Mouse (Mus musculus) neural tube, embryonic 12.5 days (tissue): ENCODE measurements at regions not wholly inside any gene's neighbourhood (a gene's known extent, or its start where the extent isn't known, plus 50 kb on each side); places are given as distances from the start of the nearest gene placed in this dataset.

ENCODE experiments used
- ATAC-seq: fragments of 200-750 bp; cut with Nextera tagmentation; 2 replicates; pipeline ENCODE4 v1.8.0; 2017; ENCODE audit warnings: low read depth, mild to moderate bottlenecking, moderate TSS enrichment, moderate library complexity; ENCODE audit not compliant: low FRiP score
- H3K27ac ChIP-seq: fragments of 300-500 bp; sonication (generic); 2 replicates; pipeline ENCODE4 v1.5.1; 2016
- H3K27me3 ChIP-seq: fragments of 300-500 bp; sonication (generic); replicated peaks from 2 replicates; pipeline ENCODE4 v1.6.1; 2016; ENCODE audit warnings: mild to moderate bottlenecking
- H3K36me3 ChIP-seq: fragments of 300-500 bp; sonication (generic); 2 replicates; pipeline ENCODE4 v1.6.1; 2016; ENCODE audit warnings: mild to moderate bottlenecking
- H3K4me1 ChIP-seq: fragments of 300-500 bp; sonication (generic); 2 replicates; pipeline ENCODE4 v1.6.1; 2016
- H3K4me2 ChIP-seq: fragments of 300-500 bp; sonication (generic); replicated peaks from 2 replicates; pipeline ENCODE4 v1.6.1; 2016; ENCODE audit warnings: mild to moderate bottlenecking
- H3K4me3 ChIP-seq: fragments of 300-500 bp; sonication (generic); 2 replicates; pipeline ENCODE4 v1.5.1; 2016
- H3K9ac ChIP-seq: fragments of 300-500 bp; sonication (generic); 2 replicates; pipeline ENCODE4 v1.6.1; 2016; ENCODE audit warnings: mild to moderate bottlenecking
- H3K9me3 ChIP-seq: fragments of 300-500 bp; sonication (generic); 2 replicates; pipeline ENCODE4 v1.6.1; 2016; ENCODE audit warnings: mild to moderate bottlenecking
- WGBS: fragments of 180-500 bp; shearing (Covaris S2); methylation state at CpG from one replicate; pipeline ENCODE4 v1.1.7; 2016; 5-methylcytosine and 5-hydroxymethylcytosine counted together

GRCm38 (mm10) chr5:91740159-91740537 is 222.7 kb downstream of the Rchy1 start:
- Histone ChIP-seq H3K4me3 (no peak overlapping the region), H3K27ac (no peak overlapping the region), H3K4me1 (no peaks in the 10 kb centered on the region), H3K9me3 (no peaks in the 10 kb centered on the region), H3K36me3 (no peaks in the 10 kb centered on the region), H3K4me2 (no peak overlapping the region), H3K9ac (no peak overlapping the region), H3K27me3 (no peaks in the 10 kb centered on the region)
- ATAC-seq, result no peak
- 55% methylated on average over 4 of the region's 4 CpGs for WGBS

- no peak overlapping the region for H3K27ac ChIP-seq
- H3K4me3 ChIP-seq, result no peak overlapping the region
- H3K9ac ChIP-seq, result no peak overlapping the region
- H3K36me3 ChIP-seq, result no peaks in the 10 kb centered on the region
- 67% methylated on average over 16 of the region's 16 CpGs for WGBS
- H3K4me1 ChIP-seq, result no peaks in the 10 kb centered on the region
- no peaks in the 10 kb centered on the region for H3K27me3 ChIP-seq
- ATAC-seq, result no peak
- H3K9me3 ChIP-seq, result no peaks in the 10 kb centered on the region
- no peak overlapping the region for H3K4me2 ChIP-seq
Observed at GRCm38 (mm10) chr5:91739433-91740158, 222.2 kb downstream of the Parm1 start.

- Histone ChIP-seq H3K4me1 (no peaks in the 10 kb centered on the region), H3K4me3 (no peak overlapping the region), H3K27ac (no peak overlapping the region), H3K9me3 (no peaks in the 10 kb centered on the region), H3K9ac (no peak overlapping the region), H3K27me3 (no peaks in the 10 kb centered on the region), H3K36me3 (no peaks in the 10 kb centered on the region), H3K4me2 (no peak overlapping the region)
- WGBS, result 85% methylated on average over 5 of the region's 5 CpGs
- no peak for ATAC-seq
Observed at GRCm38 (mm10) chr5:91732002-91732401, 214.6 kb downstream of the Parm1 start.

GRCm38 (mm10) chr5:91731155-91731554 is 213.7 kb downstream of the Parm1 start:
- Histone ChIP-seq H3K27me3 (no peaks in the 10 kb centered on the region), H3K4me2 (no peak overlapping the region), H3K9ac (no peak overlapping the region), H3K4me1 (no peaks in the 10 kb centered on the region), H3K27ac (no peak overlapping the region), H3K9me3 (no peaks in the 10 kb centered on the region), H3K4me3 (no peak overlapping the region), H3K36me3 (no peaks in the 10 kb centered on the region)
- ATAC-seq, result no peak
- WGBS, result 80% methylated on average over 5 of the region's 5 CpGs

GRCm38 (mm10) chr5:91729868-91730267 is 212.5 kb downstream of the Parm1 start:
- Histone ChIP-seq H3K9ac (no peak overlapping the region), H3K4me3 (no peak overlapping the region), H3K4me2 (no peak overlapping the region), H3K9me3 (no peaks in the 10 kb centered on the region), H3K4me1 (no peaks in the 10 kb centered on the region), H3K36me3 (no peaks in the 10 kb centered on the region), H3K27ac (no peak overlapping the region), H3K27me3 (no peaks in the 10 kb centered on the region)
- WGBS, result 44% methylated on average over 3 of the region's 3 CpGs
- no peak for ATAC-seq

GRCm38 (mm10) chr5:91729415-91729814 is 212.0 kb downstream of the Parm1 start:
- no peak overlapping the region for H3K4me3 ChIP-seq
- H3K4me1 ChIP-seq, result no peaks in the 10 kb centered on the region
- whole genome bisulfite sequencing, result 61% methylated on average over 4 of the region's 4 CpGs
- no peak overlapping the region for H3K27ac ChIP-seq
- H3K36me3 ChIP-seq, result no peaks in the 10 kb centered on the region
- H3K9ac ChIP-seq, result no peak overlapping the region
- ATAC-seq, result no peak
- H3K9me3 ChIP-seq, result no peaks in the 10 kb centered on the region
- no peak overlapping the region for H3K4me2 ChIP-seq
- H3K27me3 ChIP-seq, result no peaks in the 10 kb centered on the region

- ATAC-seq, result no peak
- 37% methylated on average over 2 of the region's 2 CpGs for WGBS
- Histone ChIP-seq H3K9ac (no peak overlapping the region), H3K27me3 (no peaks in the 10 kb centered on the region), H3K9me3 (no peaks in the 10 kb centered on the region), H3K27ac (no peak overlapping the region), H3K4me3 (no peak overlapping the region), H3K4me1 (no peaks in the 10 kb centered on the region), H3K36me3 (no peaks in the 10 kb centered on the region), H3K4me2 (no peak overlapping the region)
Observed at GRCm38 (mm10) chr5:91727448-91727847, 210.0 kb downstream of the Parm1 start.

- WGBS, result 81% methylated on average over 6 of the region's 6 CpGs
- H3K9ac ChIP-seq, result no peak overlapping the region
- ATAC-seq, result no peak
- H3K27me3 ChIP-seq, result no peaks in the 10 kb centered on the region
- no peak overlapping the region for H3K4me3 ChIP-seq
- H3K4me2 ChIP-seq, result no peak overlapping the region
- H3K4me1 ChIP-seq, result no peaks in the 10 kb centered on the region
- H3K36me3 ChIP-seq, result no peaks in the 10 kb centered on the region
- H3K9me3 ChIP-seq, result no peaks in the 10 kb centered on the region
- no peak overlapping the region for H3K27ac ChIP-seq
Observed at GRCm38 (mm10) chr5:91726118-91726500, 208.7 kb downstream of the Parm1 start.

GRCm38 (mm10) chr5:91725380-91726117 is 208.1 kb downstream of the Parm1 start:
- H3K4me2 ChIP-seq, result no peak overlapping the region
- no peaks in the 10 kb centered on the region for H3K36me3 ChIP-seq
- H3K9me3 ChIP-seq, result no peaks in the 10 kb centered on the region
- 87% methylated on average over 4 of the region's 4 CpGs for WGBS
- H3K27ac ChIP-seq, result no peak overlapping the region
- H3K9ac ChIP-seq, result no peak overlapping the region
- H3K4me1 ChIP-seq, result no peaks in the 10 kb centered on the region
- no peak for ATAC-seq
- no peak overlapping the region for H3K4me3 ChIP-seq
- no peaks in the 10 kb centered on the region for H3K27me3 ChIP-seq

GRCm38 (mm10) chr5:91724881-91725280 is 207.5 kb downstream of the Parm1 start:
- ATAC-seq, result no peak
- Histone ChIP-seq H3K4me3 (no peak overlapping the region), H3K9ac (no peak overlapping the region), H3K9me3 (no peaks in the 10 kb centered on the region), H3K4me1 (no peaks in the 10 kb centered on the region), H3K36me3 (no peaks in the 10 kb centered on the region), H3K27me3 (no peaks in the 10 kb centered on the region), H3K27ac (no peak overlapping the region), H3K4me2 (no peak overlapping the region)
- 96% methylated on average over 1 of the region's 1 CpGs for WGBS

- Histone ChIP-seq H3K9ac (no peak overlapping the region), H3K36me3 (no peaks in the 10 kb centered on the region), H3K27me3 (no peaks in the 10 kb centered on the region), H3K4me3 (no peak overlapping the region), H3K4me1 (no peaks in the 10 kb centered on the region), H3K9me3 (no peaks in the 10 kb centered on the region), H3K4me2 (no peak overlapping the region), H3K27ac (no peak overlapping the region)
- ATAC-seq, result no peak
- WGBS, result 52% methylated on average over 1 of the region's 1 CpGs
Observed at GRCm38 (mm10) chr5:91723416-91723815, 206.0 kb downstream of the Parm1 start.

- 9% methylated on average over 5 of the region's 5 CpGs for WGBS
- no peaks in the 10 kb centered on the region for H3K36me3 ChIP-seq
- no peak overlapping the region for H3K9ac ChIP-seq
- no peaks in the 10 kb centered on the region for H3K27me3 ChIP-seq
- no peak overlapping the region for H3K4me2 ChIP-seq
- H3K4me3 ChIP-seq, result no peak overlapping the region
- peak; percentile 58; the same call in 1 of the 2 replicates for ATAC-seq
- no peak overlapping the region for H3K27ac ChIP-seq
- no peaks in the 10 kb centered on the region for H3K4me1 ChIP-seq
- no peaks in the 10 kb centered on the region for H3K9me3 ChIP-seq
Observed at GRCm38 (mm10) chr5:91722982-91723381, 205.6 kb downstream of the Parm1 start.

GRCm38 (mm10) chr5:91722403-91722802 is 205.0 kb downstream of the Parm1 start:
- Histone ChIP-seq H3K9me3 (no peaks in the 10 kb centered on the region), H3K27me3 (no peaks in the 10 kb centered on the region), H3K36me3 (no peaks in the 10 kb centered on the region), H3K4me1 (no peaks in the 10 kb centered on the region), H3K4me2 (no peak overlapping the region), H3K4me3 (no peak overlapping the region), H3K9ac (no peak overlapping the region), H3K27ac (no peak overlapping the region)
- WGBS, result 63% methylated on average over 5 of the region's 5 CpGs
- no peak for ATAC-seq
